Comparison of ENCODE assay signal across 12 mouse cellular contexts in genomic region chr13:51776160-51776737, GRCm38 (mm10). TPM values are rescaled to one million over a fixed set of nuclear protein-coding genes. Genes with fewer than 3 reads are reported as not detected.
DNase-seq lines count a peak whose midpoint lies in the region; ATAC-seq and TF ChIP-seq lines count a peak whose summit lies in the region.
"Had no signal": no experiment of that assay in that cellular context is flagged by ENCODE, and none has a peak within 500 bp of the region (broad histone marks: within the 10 kb centered on the region; RNA-seq: fewer than 3 reads in every experiment).

No protein-coding gene starts in this region.

- intact Hi-C loops in gastrocnemius, adult 2 months (cut with DNase I): no loop called here
- intact Hi-C loops in gastrocnemius, postnatal 14 days (cut with DNase I; ENCODE audit: low total_unique reads): no loop called here

- TF ChIP-seq CTCF in gastrocnemius, adult 2 months (IDR thresholded peaks at IDR 0.05): no peak
- TF ChIP-seq CTCF in layer of hippocampus, adult 2 months (conservative IDR thresholded peaks at IDR 0.05): no peak

- H3K4me3 ChIP-seq in gastrocnemius, adult 2 months: no peak overlapping the region
- H3K4me3 ChIP-seq in layer of hippocampus, adult 2 months: peak overlapping the region; percentile 22
- H3K4me3 ChIP-seq: embryonic facial prominence, embryonic 13.5 days; limb, embryonic 12.5 days; midbrain, embryonic 15.5 days had no signal

- peak overlapping the region; percentile 89 for H3K27ac ChIP-seq in gastrocnemius, adult 2 months
- H3K27ac ChIP-seq in layer of hippocampus, adult 2 months: peak overlapping the region; percentile 94
- H3K27ac ChIP-seq: limb, embryonic 12.5 days had no signal

- no peak for DNase-seq in gastrocnemius, adult 2 months
- no peak for DNase-seq in gastrocnemius, postnatal 14 days
- no peak for DNase-seq in layer of hippocampus, adult 2 months (ENCODE audit: low spot score in 2 of 2)
- DNase-seq in layer of hippocampus, adult 8-10 months (ENCODE audit: low spot score in 2 of 2): no peak
- DNase-seq in right cerebral cortex, postnatal 10 days (ENCODE audit: low spot score in 2 of 2): no peak
- DNase-seq: lung, adult 2 months had no signal

- ATAC-seq in CD4-positive, CD25-positive, alpha-beta regulatory T cell, adult 4 months: peak; percentile 70
- ATAC-seq in inflammation-experienced regulatory T-cells, adult 6 months: peak; percentile 65
- no peak for ATAC-seq in erythroid progenitor cell, adult 5-6 weeks (replicated peaks; ENCODE audit: low FRiP score, poor library complexity, severe bottlenecking)

RNA-seq across cellular contexts. Expression of gene Sema4d, which starts 17.3 kb away (rescaled TPM):
- 100 to 1,000 TPM; 110 to 132 TPM for total RNA-seq in gastrocnemius, adult 2 months (2021)
- 100 to 1,000 TPM; 126 to 130 TPM for total RNA-seq in gastrocnemius, postnatal 14 days (2021)
- total RNA-seq in layer of hippocampus, adult 2 months (2021): 10 to 100 TPM; 76.3 to 83.9 TPM
- total RNA-seq in layer of hippocampus, adult 8-10 months (2022): 10 to 100 TPM; 79.8 to 99.9 (median 95.4) TPM
- polyA plus RNA-seq in CD4-positive, CD25-positive, alpha-beta regulatory T cell, adult 4 months (2017; shearing (Covaris generic)): 100 to 1,000 TPM; 122 to 152 TPM
- polyA plus RNA-seq in inflammation-experienced regulatory T-cells, adult 6 months (2017; shearing (Covaris generic)): 100 to 1,000 TPM; 111 to 154 (median 126) TPM
- 9.6 and 14.1 TPM in 2 replicates for total RNA-seq in erythroid progenitor cell, adult 5-6 weeks (2015; ENCODE audit: low replicate concordance)
- 6.3 and 10.2 TPM in 2 replicates for total RNA-seq in erythroid progenitor cell, adult 5-6 weeks (2017; ENCODE audit: low replicate concordance)

Comparison
In these comparisons a context has a peak if more than half of its experiments do, and no peak if none do; other contexts are left out.
1. RNA of gene Sema4d, which starts 17.3 kb away (total RNA-seq): 110 to 132 TPM in gastrocnemius, adult 2 months, 126 to 130 TPM in gastrocnemius, postnatal 14 days, 79.8 to 99.9 TPM in layer of hippocampus, adult 8-10 months and 76.3 to 83.9 TPM in layer of hippocampus, adult 2 months; 6.3 to 14.1 TPM in erythroid progenitor cell, adult 5-6 weeks; every median in the first group is over 4 times any median in the second.